Mouse (Mus musculus) neural tube, embryonic 14.5 days (tissue): ENCODE measurements around the gene Ywhae. TPM values are rescaled to one million over a fixed set of nuclear protein-coding genes. Genes with fewer than 3 reads are reported as not detected.

Experiments used
- ATAC-seq: fragments of 200-750 bp; cut with Nextera tagmentation; 2 replicates; pipeline ENCODE4 v1.8.0; 2017; ENCODE audit warnings: low read depth, mild to moderate bottlenecking, moderate TSS enrichment, moderate library complexity
- H3K27ac ChIP-seq: fragments of 300-500 bp; sonication (generic); 2 replicates; pipeline ENCODE4 v1.5.1; 2014; ENCODE audit warnings: low read depth, mild to moderate bottlenecking, control low read depth, low read length, moderate library complexity, mixed read lengths
- H3K27me3 ChIP-seq: fragments of 300-500 bp; sonication (generic); 2 replicates; pipeline ENCODE4 v1.6.1; 2014; ENCODE audit warnings: low read length; ENCODE audit not compliant: control insufficient read depth, insufficient read depth
- H3K36me3 ChIP-seq: fragments of 300-500 bp; sonication (generic); 2 replicates; pipeline ENCODE4 v1.6.1; 2014; ENCODE audit warnings: low read length, mixed read lengths; ENCODE audit not compliant: control insufficient read depth, insufficient read depth
- H3K4me1 ChIP-seq: fragments of 300-500 bp; sonication (generic); 2 replicates; pipeline ENCODE4 v1.6.1; 2014; ENCODE audit warnings: low read length; ENCODE audit not compliant: control insufficient read depth, insufficient read depth
- H3K4me2 ChIP-seq: fragments of 300-500 bp; sonication (generic); 2 replicates; pipeline ENCODE4 v1.6.1; 2014; ENCODE audit warnings: mild to moderate bottlenecking, low read depth, low read length, control low read depth
- H3K4me3 ChIP-seq: fragments of 300-500 bp; sonication (generic); 2 replicates; pipeline ENCODE4 v1.5.1; 2014; ENCODE audit warnings: low read depth, low read length, control low read depth, mixed read lengths
- H3K9ac ChIP-seq: fragments of 300-500 bp; sonication (generic); replicated peaks from 2 replicates; pipeline ENCODE4 v1.6.1; 2014; ENCODE audit warnings: low read depth, mild to moderate bottlenecking, control low read depth, low read length, mixed read lengths
- H3K9me3 ChIP-seq: fragments of 300-500 bp; sonication (generic); 2 replicates; pipeline ENCODE4 v1.6.1; 2016; ENCODE audit warnings: low read length; ENCODE audit not compliant: control insufficient read depth
- WGBS: fragments of 180-500 bp; shearing (Covaris S2); extraction: QIAGEN DNeasy Blood & Tissue Kit; methylation state at CpG from one replicate; pipeline ENCODE4 v1.1.7; 2014; 5-methylcytosine and 5-hydroxymethylcytosine counted together
- polyA plus RNA-seq: library from polyadenylated mRNA; unstranded; fragments of >200 nt; fragmentation: Nextera tagmentation; extraction: Ambion mirVana; gene quantifications from 2 replicates; pipeline ENCODE4 v1.2.1, GENCODE M21; 2014

Gene Ywhae
- polyA plus RNA-seq, 1 experiment from 2014 or later: 1,519 TPM

DNA sequence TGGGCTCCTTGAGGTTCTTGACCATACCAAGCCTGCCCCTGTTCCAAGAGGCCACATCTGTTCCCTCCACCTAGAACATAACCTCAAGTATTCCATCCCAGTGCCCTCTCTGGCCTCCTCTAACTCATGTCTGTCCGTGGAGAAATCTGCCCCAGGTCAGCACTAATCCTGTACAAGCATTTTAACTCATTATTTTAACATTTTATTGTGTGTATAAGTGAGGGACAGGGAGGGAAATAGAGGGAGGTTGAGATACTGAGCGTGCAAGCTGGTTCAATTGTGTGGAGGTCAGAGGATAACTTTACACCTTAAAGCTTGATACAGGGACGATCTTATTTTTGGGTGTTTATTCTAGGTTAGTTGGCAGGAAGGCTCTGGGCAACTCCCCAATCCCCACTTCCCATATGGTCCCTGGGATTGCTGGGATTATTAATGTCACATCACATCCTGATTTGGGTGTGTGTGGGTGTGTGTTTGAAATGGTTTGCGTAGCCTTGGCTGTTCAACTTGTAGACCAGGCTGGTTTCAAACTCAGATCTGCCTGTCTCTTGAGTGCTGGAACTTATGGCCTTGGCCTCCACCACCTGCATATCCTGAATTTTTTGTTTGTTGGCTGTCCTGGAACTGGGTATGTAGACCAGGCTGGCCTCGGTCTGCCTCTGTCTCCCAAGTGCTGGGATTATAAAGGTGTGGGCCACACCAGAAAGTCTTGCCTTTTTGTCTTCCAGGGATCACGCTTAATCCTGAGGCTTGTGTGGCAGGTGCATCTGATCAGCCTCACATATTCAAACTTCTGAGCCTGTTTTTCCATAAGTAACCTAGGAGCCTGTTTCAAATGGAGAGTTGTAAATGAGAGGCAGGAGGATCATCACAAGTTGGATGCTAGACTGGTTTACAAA, 35.7 kb downstream of the Ywhae start:
- Histone ChIP-seq H3K9me3 (no peaks in the 10 kb centered on the region), H3K27me3 (no peaks in the 10 kb centered on the region), H3K4me1 (0 out of 2 replicates have a peak, but pooled peaks cover 6% of the 10 kb centered on the region), H3K36me3 (peaks cover 20% of the 10 kb centered on the region), H3K9ac (no peak overlapping the region), H3K4me2 (no peak overlapping the region), H3K27ac (no peak overlapping the region; the same call in 1 of the 2 replicates), H3K4me3 (no peak overlapping the region)
- WGBS: 67% methylated on average over 6 of the region's 6 CpGs
- no peak for ATAC-seq

DNA sequence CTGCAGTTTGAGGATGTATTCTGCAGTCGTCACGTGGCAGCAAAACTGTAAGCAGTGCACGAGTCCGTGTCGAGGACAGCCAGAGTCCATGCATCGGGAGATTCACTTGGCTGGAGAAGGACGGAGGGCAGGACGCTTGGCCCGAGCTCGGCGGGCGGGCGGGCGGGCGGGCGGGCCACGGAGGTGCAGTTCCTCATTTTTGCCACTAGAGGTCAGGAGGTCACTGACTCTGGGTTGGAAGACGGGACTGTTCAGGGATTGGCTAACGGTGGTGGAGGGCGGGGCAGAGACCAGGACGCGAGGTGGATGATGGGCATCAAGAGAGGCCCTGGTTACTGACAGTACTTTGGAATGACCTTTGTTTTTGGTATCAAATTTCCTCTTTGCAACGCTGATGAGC, 36.5 kb downstream of the Ywhae start:
- no peak overlapping the region for H3K9ac ChIP-seq

DNA sequence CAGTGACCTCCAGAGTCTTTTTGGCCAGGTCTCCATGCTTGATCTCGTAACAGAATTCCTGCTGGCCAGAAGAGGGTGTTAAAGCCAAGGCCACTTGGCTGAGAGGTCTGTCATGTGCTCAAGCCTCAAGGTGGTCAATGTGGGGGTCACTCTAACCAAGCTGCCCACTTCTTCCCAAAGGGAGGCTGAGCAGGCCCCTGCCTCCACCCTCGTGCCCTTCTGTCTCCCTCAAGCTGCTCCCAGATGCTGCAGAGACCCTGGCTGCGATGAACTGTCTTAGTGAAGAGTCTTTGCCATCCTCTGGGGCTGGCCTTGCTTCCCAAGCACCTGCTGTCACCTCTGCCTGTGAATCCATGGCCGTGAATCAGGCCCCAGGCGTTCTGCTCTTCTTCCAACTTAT, 39.9 kb downstream of the Ywhae start:
- H3K27me3 ChIP-seq: no peaks in the 10 kb centered on the region
- H3K4me1 ChIP-seq: 0 out of 2 replicates have a peak, but pooled peaks cover 6% of the 10 kb centered on the region
- H3K4me3 ChIP-seq: no peak overlapping the region
- H3K36me3 ChIP-seq: no peaks in the 10 kb centered on the region
- no peak overlapping the region for H3K27ac ChIP-seq
- H3K9me3 ChIP-seq: no peaks in the 10 kb centered on the region
- no peak overlapping the region for H3K4me2 ChIP-seq
- no peak overlapping the region for H3K9ac ChIP-seq
- ATAC-seq: no peak
- WGBS: 86% methylated on average over 5 of the region's 5 CpGs

More for the DNA sequence above, 36.5 kb downstream of the Ywhae start:
- H3K4me2 ChIP-seq: peak overlapping the region; percentile 28; the same call in 1 of the 2 replicates
- H3K9me3 ChIP-seq: no peaks in the 10 kb centered on the region
- H3K4me1 ChIP-seq: 0 out of 2 replicates have a peak, but pooled peaks cover 6% of the 10 kb centered on the region
- peak; percentile 91 for ATAC-seq
- H3K27me3 ChIP-seq: no peaks in the 10 kb centered on the region
- H3K4me3 ChIP-seq: no peak overlapping the region
- peaks cover 20% of the 10 kb centered on the region for H3K36me3 ChIP-seq
- 1% methylated on average over 23 of the region's 23 CpGs for WGBS
- no peak overlapping the region for H3K27ac ChIP-seq

DNA sequence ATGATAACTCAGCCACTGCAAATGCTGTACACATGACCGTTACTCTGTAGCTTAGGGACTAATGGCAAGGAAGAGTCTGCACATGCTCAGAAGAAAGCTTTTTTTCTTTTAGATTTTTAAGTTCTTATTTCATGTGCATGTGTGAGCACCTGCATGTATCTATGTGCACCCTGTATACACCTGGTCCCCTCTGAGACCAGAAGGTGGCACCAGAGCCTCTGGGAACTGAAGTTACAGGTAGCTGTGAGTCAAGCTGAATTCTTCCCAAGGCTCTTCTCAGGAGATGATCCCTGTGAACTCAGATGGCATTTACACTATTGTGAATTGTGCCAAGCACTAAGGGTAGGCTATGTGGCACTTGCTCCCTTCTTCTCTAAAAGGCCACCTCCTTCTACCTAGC, 43.2 kb downstream of the Ywhae start:
- Histone ChIP-seq H3K4me3 (no peak overlapping the region), H3K9me3 (no peaks in the 10 kb centered on the region), H3K4me2 (no peak overlapping the region), H3K27me3 (no peaks in the 10 kb centered on the region), H3K9ac (no peak overlapping the region), H3K36me3 (no peaks in the 10 kb centered on the region), H3K4me1 (no peaks in the 10 kb centered on the region), H3K27ac (no peak overlapping the region)
- no peak for ATAC-seq
- 93% methylated on average over 1 of the region's 1 CpGs for WGBS

DNA sequence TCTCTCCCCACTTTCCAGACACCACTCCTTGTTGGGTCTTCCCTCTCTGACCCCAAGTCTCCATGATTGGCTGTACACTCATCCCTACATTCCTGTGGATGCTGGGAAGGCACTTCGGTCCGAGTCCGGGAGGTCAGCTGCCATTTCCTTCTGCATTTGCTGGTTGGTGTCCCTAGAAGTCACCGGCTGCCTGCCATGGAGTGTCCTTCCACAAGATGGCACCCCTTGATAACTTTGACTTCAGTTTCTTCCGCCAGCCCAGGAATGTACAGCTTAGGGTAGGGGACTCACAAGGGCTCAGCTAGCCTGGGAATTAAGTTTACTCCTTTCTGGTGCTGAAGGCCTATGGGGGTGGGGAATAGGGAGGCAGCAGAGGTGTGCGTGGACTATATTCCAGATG, 49.2 kb downstream of the Ywhae start:
- 24% methylated on average over 6 of the region's 6 CpGs for WGBS

DNA sequence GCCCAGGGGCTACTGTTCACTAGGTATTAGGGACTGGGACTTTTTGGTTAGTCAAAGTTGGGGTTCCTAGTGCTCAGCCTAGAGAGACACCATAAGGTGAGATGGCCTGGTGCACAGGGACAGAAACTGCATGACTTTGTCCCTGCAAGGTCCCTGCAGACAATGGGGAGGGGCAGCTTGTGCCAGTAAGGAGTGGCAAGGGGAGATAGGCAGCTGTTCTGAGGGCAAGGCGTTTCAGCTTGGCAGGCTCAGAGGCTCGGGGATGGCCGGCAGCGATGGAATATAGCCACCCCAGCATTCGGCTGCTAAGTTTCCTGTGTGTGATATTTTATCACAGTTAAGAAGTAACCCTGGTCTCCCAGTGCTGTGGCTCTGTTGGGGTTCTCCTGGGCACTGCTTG, 51.1 kb downstream of the Ywhae start:
- no peaks in the 10 kb centered on the region for H3K36me3 ChIP-seq
- no peak overlapping the region for H3K4me3 ChIP-seq
- ATAC-seq: no peak
- H3K4me2 ChIP-seq: no peak overlapping the region
- WGBS: 80% methylated on average over 5 of the region's 5 CpGs
- no peak overlapping the region for H3K27ac ChIP-seq
- no peaks in the 10 kb centered on the region for H3K9me3 ChIP-seq
- no peaks in the 10 kb centered on the region for H3K4me1 ChIP-seq
- H3K9ac ChIP-seq: no peak overlapping the region
- H3K27me3 ChIP-seq: no peaks in the 10 kb centered on the region

More for the DNA sequence above, 49.2 kb downstream of the Ywhae start:
- H3K27ac ChIP-seq: no peak overlapping the region
- no peak overlapping the region for H3K9ac ChIP-seq
- H3K27me3 ChIP-seq: no peaks in the 10 kb centered on the region
- no peaks in the 10 kb centered on the region for H3K36me3 ChIP-seq
- H3K4me2 ChIP-seq: no peak overlapping the region
- peak; percentile 61; the same call in 1 of the 2 replicates for ATAC-seq
- no peaks in the 10 kb centered on the region for H3K4me1 ChIP-seq
- H3K4me3 ChIP-seq: no peak overlapping the region
- H3K9me3 ChIP-seq: no peaks in the 10 kb centered on the region

DNA sequence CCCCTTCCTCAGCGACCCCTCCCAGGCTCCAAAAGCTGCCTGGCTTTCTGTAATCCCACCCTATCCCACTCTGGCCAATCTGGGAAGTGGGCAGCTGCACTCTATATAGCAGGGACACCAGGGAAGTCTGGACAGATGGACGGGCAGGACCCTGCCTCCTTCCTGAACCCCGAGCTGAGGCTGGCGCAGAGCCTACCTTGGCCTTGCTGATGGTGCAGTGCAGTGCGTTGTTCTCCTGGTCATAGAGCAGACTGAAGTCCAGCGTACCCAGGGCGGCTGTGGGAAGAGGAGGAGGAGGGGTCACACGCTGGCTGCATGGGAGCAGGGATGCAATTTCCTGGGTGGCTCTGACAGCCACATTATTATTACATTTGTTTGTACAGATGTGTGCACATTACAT, 53.2 kb downstream of the Ywhae start:
- WGBS: 78% methylated on average over 8 of the region's 8 CpGs
- Histone ChIP-seq H3K27me3 (no peaks in the 10 kb centered on the region), H3K9me3 (no peaks in the 10 kb centered on the region), H3K36me3 (no peaks in the 10 kb centered on the region), H3K4me3 (no peak overlapping the region), H3K4me1 (no peaks in the 10 kb centered on the region), H3K4me2 (no peak overlapping the region), H3K27ac (no peak overlapping the region), H3K9ac (no peak overlapping the region)
- no peak for ATAC-seq

DNA sequence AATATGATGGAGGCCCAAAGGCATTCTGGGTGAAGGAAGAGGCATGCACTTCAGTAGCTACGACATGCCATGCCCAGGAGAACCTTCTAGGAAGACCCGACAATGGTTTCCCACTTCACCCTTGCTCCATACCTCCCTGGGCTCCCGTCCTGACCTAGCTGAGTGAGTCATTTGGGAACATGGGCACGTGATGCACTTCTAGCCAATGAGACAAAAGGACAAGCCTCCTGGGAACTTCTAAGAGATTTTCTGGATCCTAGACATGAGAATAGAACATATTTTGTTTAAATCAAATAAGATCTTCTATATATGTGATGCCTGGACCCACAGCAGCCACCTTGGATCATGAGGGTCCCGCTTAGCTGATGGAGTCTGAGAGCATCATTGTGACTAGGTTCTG, 59.9 kb downstream of the Ywhae start:
- H3K27ac ChIP-seq: no peak overlapping the region
- ATAC-seq: no peak

DNA sequence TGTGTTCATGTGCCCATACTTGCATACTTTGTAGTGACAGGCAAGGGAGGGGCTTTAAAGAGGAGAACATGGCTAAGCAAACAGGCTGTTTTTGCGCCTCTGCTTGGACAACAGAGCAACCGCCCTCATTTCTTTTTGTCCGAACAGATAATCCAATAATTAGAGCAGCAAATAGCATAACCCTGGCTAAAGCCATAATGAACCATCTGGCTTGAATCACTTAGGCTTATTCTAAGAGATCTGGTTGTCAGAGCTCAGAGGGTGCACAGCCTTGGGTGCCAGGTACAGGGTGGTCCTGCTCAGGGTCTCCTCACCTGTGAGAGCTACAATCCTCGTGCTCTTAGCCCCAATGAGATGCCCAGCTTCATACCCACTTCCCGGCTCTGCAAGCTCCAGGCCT, 60.7 kb downstream of the Ywhae start:
- Histone ChIP-seq H3K9me3 (no peaks in the 10 kb centered on the region), H3K4me2 (no peak overlapping the region), H3K36me3 (no peaks in the 10 kb centered on the region), H3K27me3 (peaks cover 21% of the 10 kb centered on the region), H3K27ac (no peak overlapping the region), H3K4me3 (no peak overlapping the region), H3K4me1 (peaks cover 12% of the 10 kb centered on the region; the same call in 1 of the 2 replicates), H3K9ac (no peak overlapping the region)
- 74% methylated on average over 5 of the region's 5 CpGs for WGBS
- no peak for ATAC-seq

More for the DNA sequence above, 59.9 kb downstream of the Ywhae start:
- H3K4me2 ChIP-seq: no peak overlapping the region
- H3K9me3 ChIP-seq: no peaks in the 10 kb centered on the region
- no peaks in the 10 kb centered on the region for H3K36me3 ChIP-seq
- peaks cover 21% of the 10 kb centered on the region for H3K27me3 ChIP-seq
- H3K9ac ChIP-seq: no peak overlapping the region
- 76% methylated on average over 5 of the region's 5 CpGs for WGBS
- H3K4me3 ChIP-seq: no peak overlapping the region
- peaks cover 12% of the 10 kb centered on the region; the same call in 1 of the 2 replicates for H3K4me1 ChIP-seq
